Mouse (Mus musculus): ENCODE measurements at regions not wholly inside any gene's neighbourhood (a gene's known extent, or its start where the extent isn't known, plus 50 kb on each side); places are given as distances from the start of the nearest gene placed in this dataset.

DNA sequence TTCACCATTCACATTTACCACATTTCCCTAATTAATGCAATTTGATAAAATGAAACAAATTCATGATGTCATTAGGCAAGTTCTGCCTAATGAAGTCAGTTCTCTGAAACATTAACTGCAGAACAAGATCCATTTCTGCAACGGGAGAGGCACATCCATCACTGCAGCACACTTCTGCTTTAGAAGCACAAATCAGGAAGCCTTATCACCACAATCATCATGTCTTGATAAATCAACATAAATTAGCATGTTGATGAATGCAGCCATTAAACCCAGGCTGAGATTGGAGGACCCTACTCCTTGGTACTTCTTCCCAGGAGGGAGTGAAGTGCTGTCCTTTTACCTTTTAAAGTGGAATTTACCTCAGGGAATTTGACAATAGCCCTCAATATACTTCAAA is 1195.4 kb downstream of the Defb40 start:
- no peaks in the 10 kb centered on the region for H3K27me3 ChIP-seq (ENCODE audit: control insufficient read depth, insufficient read depth, low read length)
- no peaks in the 10 kb centered on the region for H3K9me3 ChIP-seq (ENCODE audit: control insufficient read depth, low read length)
- no peaks in the 10 kb centered on the region for H3K36me3 ChIP-seq (ENCODE audit: control insufficient read depth, insufficient read depth, low read length)
- 57% methylated on average over 1 of the region's 1 CpGs for WGBS
- no peak overlapping the region for H3K4me2 ChIP-seq (ENCODE audit: low read length)
- ATAC-seq (ENCODE audit: low FRiP score, low TSS enrichment) (no peak), DNase-seq (no peak)
- no peaks in the 10 kb centered on the region for H3K4me1 ChIP-seq (ENCODE audit: control insufficient read depth, insufficient read depth, low read length)
- no peak overlapping the region for H3K9ac ChIP-seq (replicated peaks; ENCODE audit: low read length)
- no peak overlapping the region for H3K4me3 ChIP-seq (replicated peaks; ENCODE audit: low read depth, low read length)
- no peak overlapping the region for H3K27ac ChIP-seq (replicated peaks; ENCODE audit: low read depth, low read length)

DNA sequence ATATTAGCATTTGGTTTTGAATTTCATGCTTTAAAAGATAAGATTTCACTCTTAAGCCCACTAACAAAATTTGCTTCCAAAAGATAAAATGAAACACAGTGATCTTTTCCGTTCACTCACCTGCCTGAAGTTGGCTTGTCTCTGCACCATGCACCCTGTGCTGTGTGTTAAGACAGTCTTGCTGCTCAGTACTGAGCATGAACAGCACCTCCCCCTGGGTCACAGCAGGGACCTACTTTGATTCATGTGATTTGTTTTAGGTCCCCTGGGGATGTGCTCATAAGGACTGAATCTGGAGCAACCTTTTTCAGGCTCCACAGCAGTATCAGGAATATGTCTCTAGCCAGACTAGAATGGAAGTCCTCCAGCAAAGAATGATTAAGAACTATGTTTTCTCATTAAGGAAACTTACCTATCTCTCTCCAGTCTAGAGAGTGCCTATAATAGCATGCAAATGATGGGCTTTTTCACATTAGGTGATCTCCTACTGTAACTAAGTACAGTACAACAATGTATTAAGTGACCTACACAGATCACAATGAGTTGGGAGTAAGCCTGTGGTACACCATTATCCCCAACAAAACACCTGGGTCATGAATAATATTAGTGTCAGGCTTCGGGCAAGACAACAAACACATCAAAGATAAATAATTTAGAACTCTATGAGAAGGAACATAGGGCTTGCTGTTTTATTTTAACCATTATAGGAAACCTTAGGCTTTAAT is 1196.3 kb downstream of the Defb40 start:
- Histone ChIP-seq H3K4me1 (ENCODE audit: control insufficient read depth, insufficient read depth, low read length) (no peaks in the 10 kb centered on the region), H3K27ac (replicated peaks; ENCODE audit: low read depth, low read length) (no peak overlapping the region), H3K27me3 (ENCODE audit: control insufficient read depth, insufficient read depth, low read length) (no peaks in the 10 kb centered on the region), H3K4me2 (ENCODE audit: low read length) (no peak overlapping the region), H3K36me3 (ENCODE audit: control insufficient read depth, insufficient read depth, low read length) (no peaks in the 10 kb centered on the region), H3K9me3 (ENCODE audit: control insufficient read depth, low read length) (no peaks in the 10 kb centered on the region), H3K4me3 (replicated peaks; ENCODE audit: low read depth, low read length) (no peak overlapping the region), H3K9ac (replicated peaks; ENCODE audit: low read length) (no peak overlapping the region)
- no peak for DNase-seq
- no peak for ATAC-seq (ENCODE audit: low FRiP score, low TSS enrichment)
- WGBS = 76% methylated on average over 2 of the region's 2 CpGs

- H3K4me3 ChIP-seq (replicated peaks; ENCODE audit: low read depth, low read length) = no peak overlapping the region
- H3K4me1 ChIP-seq (ENCODE audit: control insufficient read depth, insufficient read depth, low read length) = no peaks in the 10 kb centered on the region
- peak; percentile 53 for DNase-seq
- no peak for ATAC-seq (ENCODE audit: low FRiP score, low TSS enrichment)
- H3K4me2 ChIP-seq (ENCODE audit: low read length) = no peak overlapping the region
- H3K9me3 ChIP-seq (ENCODE audit: control insufficient read depth, low read length) = no peaks in the 10 kb centered on the region
- H3K36me3 ChIP-seq (ENCODE audit: control insufficient read depth, insufficient read depth, low read length) = no peaks in the 10 kb centered on the region
- no peaks in the 10 kb centered on the region for H3K27me3 ChIP-seq (ENCODE audit: control insufficient read depth, insufficient read depth, low read length)
- 24% methylated on average over 3 of the region's 3 CpGs for WGBS
- H3K9ac ChIP-seq (replicated peaks; ENCODE audit: low read length) = no peak overlapping the region
- H3K27ac ChIP-seq (replicated peaks; ENCODE audit: low read depth, low read length) = no peak overlapping the region
Observed at GRCm38 (mm10) chr8:17775411-17775810, 1202.6 kb downstream of the Defb40 start.

DNA sequence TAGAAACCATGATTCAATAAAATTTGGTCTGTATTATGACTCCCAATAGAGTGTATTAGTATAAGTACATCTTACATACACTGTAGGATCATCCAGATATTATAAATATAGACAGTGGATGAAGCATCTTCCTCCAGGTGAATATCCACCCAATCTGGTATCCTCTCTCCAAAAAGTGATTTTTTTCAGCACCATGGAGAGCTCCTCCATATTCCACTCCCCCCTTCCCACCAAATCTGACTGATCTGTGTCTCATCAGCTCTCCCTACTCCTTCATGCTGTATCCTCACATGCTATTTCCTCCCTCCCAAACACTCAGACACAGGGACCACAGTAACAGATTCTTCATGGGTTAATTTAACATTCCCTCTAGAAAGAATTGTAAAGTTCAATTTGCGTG is 1204.7 kb downstream of the Defb40 start:
- Histone ChIP-seq H3K27me3 (ENCODE audit: control insufficient read depth, insufficient read depth, low read length) (no peaks in the 10 kb centered on the region), H3K4me3 (replicated peaks; ENCODE audit: low read depth, low read length) (no peak overlapping the region), H3K36me3 (ENCODE audit: control insufficient read depth, insufficient read depth, low read length) (no peaks in the 10 kb centered on the region), H3K9ac (replicated peaks; ENCODE audit: low read length) (no peak overlapping the region), H3K4me2 (ENCODE audit: low read length) (no peak overlapping the region), H3K27ac (replicated peaks; ENCODE audit: low read depth, low read length) (no peak overlapping the region), H3K9me3 (ENCODE audit: control insufficient read depth, low read length) (no peaks in the 10 kb centered on the region), H3K4me1 (ENCODE audit: control insufficient read depth, insufficient read depth, low read length) (no peaks in the 10 kb centered on the region)
- ATAC-seq (ENCODE audit: low FRiP score, low TSS enrichment) = no peak
- WGBS = 88% methylated on average over 1 of the region's 1 CpGs
- DNase-seq = peak; percentile 27

GRCm38 (mm10) chr8:17767441-17768007 is 1210.5 kb downstream of the Defb40 start:
- no peaks in the 10 kb centered on the region for H3K27me3 ChIP-seq (ENCODE audit: control insufficient read depth, insufficient read depth, low read length)
- H3K9ac ChIP-seq (replicated peaks; ENCODE audit: low read length) = no peak overlapping the region
- no peak for ATAC-seq (ENCODE audit: low FRiP score, low TSS enrichment)
- no peaks in the 10 kb centered on the region for H3K4me1 ChIP-seq (ENCODE audit: control insufficient read depth, insufficient read depth, low read length)
- H3K4me3 ChIP-seq (replicated peaks; ENCODE audit: low read depth, low read length) = no peak overlapping the region
- DNase-seq = no peak
- WGBS = 93% methylated on average over 5 of the region's 5 CpGs
- no peaks in the 10 kb centered on the region for H3K9me3 ChIP-seq (ENCODE audit: control insufficient read depth, low read length)
- H3K27ac ChIP-seq (replicated peaks; ENCODE audit: low read depth, low read length) = no peak overlapping the region
- no peaks in the 10 kb centered on the region for H3K36me3 ChIP-seq (ENCODE audit: control insufficient read depth, insufficient read depth, low read length)
- H3K4me2 ChIP-seq (ENCODE audit: low read length) = no peak overlapping the region

GRCm38 (mm10) chr8:17724672-17725071 is 1253.4 kb downstream of the Defb40 start:
- H3K9me3 ChIP-seq (ENCODE audit: control insufficient read depth, low read length) = no peaks in the 10 kb centered on the region
- ATAC-seq (ENCODE audit: low FRiP score, low TSS enrichment) (no peak), DNase-seq (no peak)
- 91% methylated on average over 3 of the region's 3 CpGs for WGBS
- no peaks in the 10 kb centered on the region for H3K36me3 ChIP-seq (ENCODE audit: control insufficient read depth, insufficient read depth, low read length)
- H3K27ac ChIP-seq (replicated peaks; ENCODE audit: low read depth, low read length) = no peak overlapping the region
- no peak overlapping the region for H3K4me3 ChIP-seq (replicated peaks; ENCODE audit: low read depth, low read length)
- H3K4me1 ChIP-seq (ENCODE audit: control insufficient read depth, insufficient read depth, low read length) = no peaks in the 10 kb centered on the region
- H3K9ac ChIP-seq (replicated peaks; ENCODE audit: low read length) = no peak overlapping the region
- H3K27me3 ChIP-seq (ENCODE audit: control insufficient read depth, insufficient read depth, low read length) = no peaks in the 10 kb centered on the region
- H3K4me2 ChIP-seq (ENCODE audit: low read length) = no peak overlapping the region

- Histone ChIP-seq H3K4me2 (ENCODE audit: low read length) (no peak overlapping the region), H3K4me3 (replicated peaks; ENCODE audit: low read depth, low read length) (no peak overlapping the region), H3K4me1 (ENCODE audit: control insufficient read depth, insufficient read depth, low read length) (no peaks in the 10 kb centered on the region), H3K27me3 (ENCODE audit: control insufficient read depth, insufficient read depth, low read length) (no peaks in the 10 kb centered on the region), H3K9ac (replicated peaks; ENCODE audit: low read length) (no peak overlapping the region), H3K27ac (replicated peaks; ENCODE audit: low read depth, low read length) (no peak overlapping the region), H3K36me3 (ENCODE audit: control insufficient read depth, insufficient read depth, low read length) (no peaks in the 10 kb centered on the region), H3K9me3 (ENCODE audit: control insufficient read depth, low read length) (no peaks in the 10 kb centered on the region)
- DNase-seq = no peak
- 75% methylated on average over 1 of the region's 1 CpGs for WGBS
- ATAC-seq (ENCODE audit: low FRiP score, low TSS enrichment) = no peak
Observed at GRCm38 (mm10) chr8:17709162-17709561, 1268.9 kb downstream of the Defb40 start.

DNA sequence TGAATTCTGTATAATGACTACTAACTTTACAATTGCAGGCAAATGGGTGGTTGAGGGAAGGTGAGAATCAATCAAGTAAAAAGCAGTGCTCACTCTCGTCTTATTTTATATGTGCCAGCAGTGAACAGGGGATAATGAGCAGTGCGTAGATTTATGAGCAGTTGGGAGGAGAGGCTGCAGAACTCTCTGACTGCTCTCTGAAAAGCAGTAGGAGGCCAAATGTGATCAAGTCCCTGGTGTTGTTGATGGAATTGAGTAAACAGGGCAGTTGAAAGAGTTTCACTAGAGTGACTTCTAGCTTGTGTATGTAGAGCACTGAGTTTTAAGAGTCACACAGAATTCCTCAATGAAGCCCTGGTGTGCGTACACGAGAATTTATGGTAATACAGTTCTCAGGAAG is 1269.6 kb downstream of the Defb40 start:
- no peak overlapping the region for H3K27ac ChIP-seq (replicated peaks; ENCODE audit: low read depth, low read length)
- ATAC-seq (ENCODE audit: low FRiP score, low TSS enrichment) (no peak), DNase-seq (no peak)
- H3K4me1 ChIP-seq (ENCODE audit: control insufficient read depth, insufficient read depth, low read length) = no peaks in the 10 kb centered on the region
- no peak overlapping the region for H3K9ac ChIP-seq (replicated peaks; ENCODE audit: low read length)
- no peak overlapping the region for H3K4me2 ChIP-seq (ENCODE audit: low read length)
- 89% methylated on average over 4 of the region's 4 CpGs for WGBS
- H3K9me3 ChIP-seq (ENCODE audit: control insufficient read depth, low read length) = no peaks in the 10 kb centered on the region
- H3K4me3 ChIP-seq (replicated peaks; ENCODE audit: low read depth, low read length) = no peak overlapping the region
- no peaks in the 10 kb centered on the region for H3K27me3 ChIP-seq (ENCODE audit: control insufficient read depth, insufficient read depth, low read length)
- H3K36me3 ChIP-seq (ENCODE audit: control insufficient read depth, insufficient read depth, low read length) = no peaks in the 10 kb centered on the region

DNA sequence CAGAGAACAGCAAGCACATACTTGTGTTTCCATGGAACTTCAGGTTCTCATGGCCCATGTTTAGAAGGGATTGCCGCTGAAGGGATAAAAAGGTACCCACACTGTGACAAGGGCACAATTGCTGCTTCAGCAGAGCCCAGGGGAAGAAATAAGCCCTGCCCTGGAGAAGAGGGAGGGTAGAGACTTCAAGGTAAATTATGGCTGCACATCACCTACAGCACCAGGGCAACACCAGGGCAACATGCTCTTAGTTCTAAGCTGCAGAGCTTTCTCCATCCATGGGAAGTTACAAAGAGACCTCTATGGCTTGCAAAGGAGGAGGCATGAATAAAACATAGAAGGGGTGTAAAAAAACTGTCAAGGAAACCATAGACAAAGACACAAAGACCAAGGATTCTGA is 1273.8 kb downstream of the Defb40 start:
- 48% methylated on average over 1 of the region's 1 CpGs for WGBS
- ATAC-seq (ENCODE audit: low FRiP score, low TSS enrichment) (no peak), DNase-seq (no peak)
- H3K4me2 ChIP-seq (ENCODE audit: low read length) = no peak overlapping the region
- H3K4me3 ChIP-seq (replicated peaks; ENCODE audit: low read depth, low read length) = no peak overlapping the region
- H3K27ac ChIP-seq (replicated peaks; ENCODE audit: low read depth, low read length) = no peak overlapping the region
- H3K9me3 ChIP-seq (ENCODE audit: control insufficient read depth, low read length) = no peaks in the 10 kb centered on the region
- H3K9ac ChIP-seq (replicated peaks; ENCODE audit: low read length) = no peak overlapping the region
- no peaks in the 10 kb centered on the region for H3K27me3 ChIP-seq (ENCODE audit: control insufficient read depth, insufficient read depth, low read length)
- H3K36me3 ChIP-seq (ENCODE audit: control insufficient read depth, insufficient read depth, low read length) = no peaks in the 10 kb centered on the region
- H3K4me1 ChIP-seq (ENCODE audit: control insufficient read depth, insufficient read depth, low read length) = no peaks in the 10 kb centered on the region

All from midbrain, embryonic 14.5 days (tissue).